Mouse (Mus musculus): ENCODE results near the gene Prkacb. TPM values are rescaled to one million over a fixed set of nuclear protein-coding genes. Genes with fewer than 3 reads are reported as not detected.

Prkacb gene
- total and polyA plus RNA-seq, 3 experiments, result 16.5 to 55.6 (median 31.8) TPM

GRCm38 (mm10) chr3:146757970-146758960, 54.5 kb downstream of the Prkacb start:
- H3K27me3 ChIP-seq (ENCODE audit: control insufficient read depth in 1 of 2, insufficient read depth in 2 of 2, low read length in 2 of 2), result no peaks in the 10 kb centered on the region
- H3K36me3 ChIP-seq (ENCODE audit: control insufficient read depth in 1 of 2, insufficient read depth in 2 of 2, low read length in 2 of 2), result peaks cover 0 to 7% of the 10 kb centered on the region in 2 experiments
- H3K9me3 ChIP-seq (replicated peaks; ENCODE audit: insufficient read depth, low read length), result no peaks in the 10 kb centered on the region
- H3K79me2 ChIP-seq (ENCODE audit: control insufficient read depth, insufficient read depth, low read length, poor library complexity), result no peaks in the 10 kb centered on the region; the same call in 1 of the 2 replicates
- no peak overlapping the region for H3K9ac ChIP-seq (ENCODE audit: control insufficient read depth, low read depth, low read length, poor library complexity, severe bottlenecking)
- H3K27ac ChIP-seq (ENCODE audit: control insufficient read depth, low read depth, low read length), result no peak overlapping the region
- no peak for TF ChIP-seq TBP (IDR thresholded peaks at IDR 0.05; ENCODE audit: low read depth, low read length)
- no peak for TF ChIP-seq CHD1 (IDR thresholded peaks at IDR 0.05; ENCODE audit: low read depth, low read length)
- TF ChIP-seq POLR2AphosphoS5 (IDR thresholded peaks at IDR 0.05; ENCODE audit: borderline replicate concordance, low read depth, low read length), result no peak
- no peak for TF ChIP-seq EP300 (IDR thresholded peaks at IDR 0.05; ENCODE audit: low read depth in 1 of 2, low read length in 2 of 2)
- no peak for TF ChIP-seq ELF1 (IDR thresholded peaks at IDR 0.05; ENCODE audit: low read depth, low read length)
- no peak for TF ChIP-seq GABPA (IDR thresholded peaks at IDR 0.05; ENCODE audit: low read depth, low read length)
- no peak for TF ChIP-seq ETS1 (IDR thresholded peaks at IDR 0.05; ENCODE audit: low read depth, low read length)
- TF ChIP-seq MAX (IDR thresholded peaks at IDR 0.05; ENCODE audit: low read length), result no peak
- TF ChIP-seq USF2 (IDR thresholded peaks at IDR 0.05; ENCODE audit: borderline replicate concordance in 1 of 2, insufficient read depth in 1 of 2, low read depth in 1 of 2, low read length in 2 of 2), result no peak
- DNase-seq (ENCODE audit: low read depth, low spot score), result peak; percentile 34
- H3K4me3 ChIP-seq (ENCODE audit: control insufficient read depth in 1 of 2, insufficient read depth in 1 of 2, low read depth in 2 of 2, low read length in 2 of 2), result no peak overlapping the region
- peaks cover 0 to 7% of the 10 kb centered on the region in 2 experiments; a peak in 2 of 4 replicates for H3K4me1 ChIP-seq (ENCODE audit: control insufficient read depth in 1 of 2, insufficient read depth in 2 of 2, low read length in 2 of 2)

- Histone ChIP-seq H3K9me3 (replicated peaks; ENCODE audit: insufficient read depth, low read length) (no peaks in the 10 kb centered on the region), H3K79me2 (ENCODE audit: control insufficient read depth, insufficient read depth, low read length, poor library complexity) (no peaks in the 10 kb centered on the region), H3K27ac (ENCODE audit: control insufficient read depth, low read depth, low read length) (no peak overlapping the region), H3K4me1 (ENCODE audit: control insufficient read depth in 1 of 2, insufficient read depth in 2 of 2, low read length in 2 of 2) (peaks cover 0 to 4% of the 10 kb centered on the region in 2 experiments; a peak in 2 of 4 replicates), H3K27me3 (ENCODE audit: control insufficient read depth in 1 of 2, insufficient read depth in 2 of 2, low read length in 2 of 2) (no peaks in the 10 kb centered on the region), H3K9ac (ENCODE audit: control insufficient read depth, low read depth, low read length, poor library complexity, severe bottlenecking) (no peak overlapping the region), H3K36me3 (ENCODE audit: control insufficient read depth in 1 of 2, insufficient read depth in 2 of 2, low read length in 2 of 2) (peaks cover 7 to 8% of the 10 kb centered on the region in 2 experiments), H3K4me3 (ENCODE audit: control insufficient read depth in 1 of 2, insufficient read depth in 1 of 2, low read depth in 2 of 2, low read length in 2 of 2) (no peak overlapping the region)
- DNase-seq (ENCODE audit: low read depth, low spot score), result no peak
- TF ChIP-seq TCF12 (IDR thresholded peaks at IDR 0.05; ENCODE audit: low read depth, low read length) (peak; percentile 25; the same call in 1 of the 2 replicates), POLR2A (IDR thresholded peaks at IDR 0.05; ENCODE audit: control insufficient read depth in 1 of 2, insufficient read depth in 1 of 2, low read depth in 1 of 2, low read length in 2 of 2, poor library complexity in 1 of 2) (no peak)
These were observed 58.5 kb downstream of the Prkacb start for GRCm38 (mm10) chr3:146754270-146754669.
